Mouse (Mus musculus) midbrain, postnatal 0 days (tissue): ENCODE data around the gene Aurkb. TPM values are rescaled to one million over a fixed set of nuclear protein-coding genes. Genes with fewer than 3 reads are reported as not detected.

Experiments
- ATAC-seq: fragments of 200-750 bp; cut with Nextera tagmentation; 2 replicates; pipeline ENCODE4 v1.8.0; 2017; ENCODE audit warnings: moderate number of reproducible peaks, mild to moderate bottlenecking, moderate TSS enrichment, moderate library complexity; ENCODE audit not compliant: low FRiP score
- DNase-seq: peaks from one replicate; pipeline ENCODE4 v3.0.0-alpha.2; 2015; ENCODE audit warnings: low spot score
- H3K27ac ChIP-seq: fragments of 300-500 bp; sonication (generic); 2 replicates; pipeline ENCODE4 v1.5.1; 2014; ENCODE audit warnings: low read depth, mild to moderate bottlenecking, low read length, mixed read lengths
- H3K27me3 ChIP-seq: fragments of 300-500 bp; sonication (generic); 2 replicates; pipeline ENCODE4 v1.6.1; 2014; ENCODE audit warnings: low read length, control low read depth, mixed read lengths; ENCODE audit not compliant: insufficient read depth
- H3K36me3 ChIP-seq: fragments of 300-500 bp; sonication (generic); 2 replicates; pipeline ENCODE4 v1.6.1; 2014; ENCODE audit warnings: low read length, control low read depth, mixed read lengths; ENCODE audit not compliant: insufficient read depth
- H3K4me1 ChIP-seq: fragments of 300-500 bp; sonication (generic); 2 replicates; pipeline ENCODE4 v1.6.1; 2014; ENCODE audit warnings: mild to moderate bottlenecking, control low read depth, antibody characterized with exemption, low read length, mixed read lengths; ENCODE audit not compliant: insufficient read depth
- H3K4me2 ChIP-seq: fragments of 300-500 bp; sonication (generic); 2 replicates; pipeline ENCODE4 v1.6.1; 2014; ENCODE audit warnings: low read depth, mild to moderate bottlenecking, low read length, mixed read lengths; ENCODE audit not compliant: poor library complexity, severe bottlenecking
- H3K4me3 ChIP-seq: fragments of 300-500 bp; sonication (generic); 2 replicates; pipeline ENCODE4 v1.5.1; 2014; ENCODE audit warnings: low read depth, mild to moderate bottlenecking, low read length, moderate library complexity
- H3K9ac ChIP-seq: fragments of 300-500 bp; sonication (generic); replicated peaks from 2 replicates; pipeline ENCODE4 v1.6.1; 2014; ENCODE audit warnings: mild to moderate bottlenecking, low read length, moderate library complexity, mixed read lengths; ENCODE audit not compliant: poor library complexity, severe bottlenecking
- H3K9me3 ChIP-seq: fragments of 300-500 bp; sonication (generic); 2 replicates; pipeline ENCODE4 v1.6.1; 2016; ENCODE audit warnings: low read length, control low read depth
- CTCF ChIP-seq: IDR thresholded peaks from 2 replicates; pipeline ENCODE4 v1.5.1; 2016; ENCODE audit warnings: antibody characterized with exemption, mild to moderate bottlenecking
- WGBS: fragments of 180-500 bp; shearing (Covaris S2); extraction: QIAGEN DNeasy Blood & Tissue Kit; methylation state at CpG from one replicate; pipeline ENCODE4 v1.1.7; 2014; 5-methylcytosine and 5-hydroxymethylcytosine counted together
- polyA plus RNA-seq: library from polyadenylated mRNA; unstranded; fragments of >200 nt; fragmentation: Nextera tagmentation; extraction: Ambion mirVana; gene quantifications from 2 replicates; pipeline ENCODE4 v1.2.1, GENCODE M21; 2015
- total RNA-seq: library from RNA; depleted of rRNA; stranded (reverse); fragments of >200 nt; gene quantifications from 2 replicates; pipeline ENCODE4 v1.2.3, GENCODE M21; 2014

Aurkb gene
- total and polyA plus RNA-seq, 2 experiments from 2014 or later: 6.9 TPM

DNA sequence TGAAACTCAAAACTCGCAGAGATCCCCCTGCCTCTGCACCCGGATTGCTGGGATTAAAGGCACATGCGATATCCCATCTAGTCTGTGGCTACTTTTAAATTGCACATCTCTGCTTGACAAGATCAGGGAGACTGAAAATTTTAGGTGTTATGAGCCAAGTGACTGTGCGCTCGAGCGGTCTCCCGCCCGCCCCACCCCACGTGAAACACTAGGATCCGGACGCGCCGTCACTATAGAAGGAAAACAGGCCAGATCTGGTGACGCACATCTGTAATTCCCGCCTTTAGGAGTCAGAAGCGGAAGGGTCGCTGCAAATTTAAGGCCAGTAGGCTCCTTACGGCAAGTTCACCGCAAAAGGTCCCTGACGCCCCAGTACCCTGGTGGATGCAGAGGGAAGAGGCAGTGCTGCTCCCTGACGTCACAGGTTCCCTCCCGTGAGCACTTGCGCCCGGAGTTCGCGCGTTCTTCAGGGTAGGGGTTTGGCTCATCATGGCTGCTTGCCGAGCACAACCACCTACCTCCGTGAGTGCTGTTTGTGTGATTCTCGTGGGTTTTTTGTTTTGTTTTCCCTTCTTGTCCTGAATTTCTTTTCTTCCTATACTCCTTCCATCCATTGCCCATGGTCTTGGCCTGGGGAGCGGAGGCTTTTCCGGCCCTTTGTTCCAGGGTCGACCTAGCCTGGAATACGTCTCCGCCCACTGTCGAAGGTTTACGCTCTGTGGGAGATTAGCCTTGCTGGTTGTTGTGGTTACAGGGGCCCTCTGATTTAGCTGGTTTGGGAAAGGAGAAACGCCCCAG, 29.6 kb upstream of the Aurkb start, which contains the start of gene Ctc1:
Ctc1 (plus strand) TSS at position 268 of the 798 bp plus-strand sequence.
- 3% methylated on average over 38 of the region's 38 CpGs for WGBS

GRCm38 (mm10) chr11:69016755-69017154, 28.7 kb upstream of the Aurkb start:
- no peaks in the 10 kb centered on the region for H3K36me3 ChIP-seq
- H3K9me3 ChIP-seq: no peaks in the 10 kb centered on the region
- ATAC-seq: no peak
- peak overlapping the region; percentile 71 for H3K9ac ChIP-seq
- no peaks in the 10 kb centered on the region for H3K27me3 ChIP-seq
- no peak for TF ChIP-seq CTCF
- H3K27ac ChIP-seq: peak overlapping the region; percentile 92
- H3K4me2 ChIP-seq: peak overlapping the region; percentile 54
- no peak for DNase-seq
- peaks cover 6% of the 10 kb centered on the region; the same call in 1 of the 2 replicates for H3K4me1 ChIP-seq
- H3K4me3 ChIP-seq: peak overlapping the region; percentile 61
- 65% methylated on average over 3 of the region's 3 CpGs for WGBS

More for the DNA sequence above, 29.6 kb upstream of the Aurkb start, which contains the start of gene Ctc1:
- Histone ChIP-seq H3K9ac (peak within 1 kb of the TSS; percentile 71), H3K36me3 (no peaks in the 10 kb centered on the region), H3K9me3 (no peaks in the 10 kb centered on the region), H3K4me2 (peak within 1 kb of the TSS; percentile 54), H3K4me1 (peaks cover 6% of the 10 kb centered on the region; the same call in 1 of the 2 replicates), H3K27ac (peak within 1 kb of the TSS; percentile 92), H3K27me3 (no peaks in the 10 kb centered on the region), H3K4me3 (peak within 1 kb of the TSS; percentile 61)
- peak; percentile 94 for ATAC-seq
- peak; percentile 95 for DNase-seq
- TF ChIP-seq CTCF: peak; percentile 80

- ATAC-seq: no peak
- Histone ChIP-seq H3K4me1 (peaks cover 6% of the 10 kb centered on the region; the same call in 1 of the 2 replicates), H3K36me3 (peaks cover 23% of the 10 kb centered on the region), H3K4me2 (no peak overlapping the region), H3K9me3 (no peaks in the 10 kb centered on the region), H3K9ac (no peak overlapping the region), H3K4me3 (no peak overlapping the region), H3K27ac (no peak overlapping the region), H3K27me3 (no peaks in the 10 kb centered on the region)
- TF ChIP-seq CTCF: no peak
- DNase-seq: no peak
These were observed 24.8 kb upstream of the Aurkb start for GRCm38 (mm10) chr11:69020691-69021090.

DNA sequence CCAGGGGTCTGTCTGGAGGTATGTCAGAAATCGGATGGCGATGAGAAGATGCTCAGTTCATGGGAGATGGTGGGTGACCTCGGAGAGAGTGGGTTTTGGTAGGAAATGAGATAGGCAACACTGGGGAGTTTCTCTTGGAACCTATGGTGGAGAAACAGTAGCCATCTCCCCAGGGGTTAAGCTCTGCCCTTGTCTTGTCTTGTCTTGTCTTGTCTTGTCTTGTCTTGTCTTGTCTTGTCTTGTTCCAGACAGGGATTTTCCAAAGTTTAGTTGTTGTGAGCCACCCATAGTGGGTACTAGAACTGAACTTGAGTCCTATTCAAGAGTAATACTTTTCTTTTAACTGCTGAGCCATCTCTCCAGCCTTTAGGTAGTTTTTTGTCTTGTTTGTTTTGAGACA, 18.9 kb upstream of the Aurkb start:
- Histone ChIP-seq H3K4me1 (no peaks in the 10 kb centered on the region), H3K4me2 (no peak overlapping the region), H3K27ac (no peak overlapping the region), H3K9ac (no peak overlapping the region), H3K4me3 (no peak overlapping the region), H3K9me3 (no peaks in the 10 kb centered on the region), H3K27me3 (no peaks in the 10 kb centered on the region), H3K36me3 (peaks cover 66% of the 10 kb centered on the region)
- DNase-seq (no peak), ATAC-seq (no peak)
- WGBS: 98% methylated on average over 3 of the region's 3 CpGs
- TF ChIP-seq CTCF: no peak

- DNase-seq (peak; percentile 34), ATAC-seq (no peak)
- no peak overlapping the region for H3K4me3 ChIP-seq
- no peak overlapping the region for H3K9ac ChIP-seq
- H3K4me1 ChIP-seq: no peaks in the 10 kb centered on the region
- H3K9me3 ChIP-seq: no peaks in the 10 kb centered on the region
- H3K27me3 ChIP-seq: no peaks in the 10 kb centered on the region
- H3K4me2 ChIP-seq: no peak overlapping the region
- WGBS: 58% methylated on average over 2 of the region's 2 CpGs
- peaks cover 68% of the 10 kb centered on the region for H3K36me3 ChIP-seq
- H3K27ac ChIP-seq: no peak overlapping the region
- TF ChIP-seq CTCF: peak; percentile 51
These were observed 16.6 kb upstream of the Aurkb start for GRCm38 (mm10) chr11:69028805-69029204.

GRCm38 (mm10) chr11:69033552-69033951, 11.9 kb upstream of the Aurkb start:
- no peak for DNase-seq

More at GRCm38 (mm10) chr11:69033552-69033951, 11.9 kb upstream of the Aurkb start:
- H3K27me3 ChIP-seq: no peaks in the 10 kb centered on the region
- WGBS: 91% methylated on average over 9 of the region's 9 CpGs
- H3K9me3 ChIP-seq: no peaks in the 10 kb centered on the region
- H3K27ac ChIP-seq: no peak overlapping the region
- H3K9ac ChIP-seq: no peak overlapping the region
- peaks cover 37% of the 10 kb centered on the region for H3K36me3 ChIP-seq
- no peak overlapping the region for H3K4me2 ChIP-seq
- H3K4me3 ChIP-seq: no peak overlapping the region
- no peak for ATAC-seq
- no peak for TF ChIP-seq CTCF
- peaks cover 10% of the 10 kb centered on the region for H3K4me1 ChIP-seq
